Comparison of ENCODE assay signal across 12 mouse cellular contexts in genomic region chr14:33314160-33314559, GRCm38 (mm10).
DNase-seq lines count a peak whose midpoint lies in the region; ATAC-seq and TF ChIP-seq lines count a peak whose summit lies in the region.
"Had no signal": no experiment of that assay in that cellular context is flagged by ENCODE, and none has a peak within 500 bp of the region (broad histone marks: within the 10 kb centered on the region; RNA-seq: fewer than 3 reads in every experiment).

No protein-coding gene starts in this region.

- no peak for TF ChIP-seq CTCF in lung, postnatal 0 days (IDR thresholded peaks at IDR 0.05)

- peak; percentile 34; the same call in 1 of the 2 replicates for ATAC-seq in hindbrain, embryonic 14.5 days (ENCODE audit: low FRiP score)
- peak; percentile 22; the same call in 1 of the 2 replicates for ATAC-seq in lung, postnatal 0 days

- 55% methylated on average over 7 of the region's 7 CpGs for whole genome bisulfite sequencing in hindbrain, embryonic 14.5 days
- WGBS in hindbrain, embryonic 10.5 days: 48% methylated on average over 7 of the region's 7 CpGs
- 42% methylated on average over 7 of the region's 7 CpGs for WGBS in lung, postnatal 0 days

- H3K27ac ChIP-seq in hindbrain, embryonic 14.5 days: no peak overlapping the region
- no peak overlapping the region for H3K27ac ChIP-seq in hindbrain, embryonic 10.5 days
- no peak overlapping the region for H3K27ac ChIP-seq in lung, postnatal 0 days (ENCODE audit: low read length)
- H3K27ac ChIP-seq: gastrocnemius, adult 2 months; liver, embryonic 13.5 days; neural tube, embryonic 12.5 days had no signal

- no peak for TF ChIP-seq EP300 in lung, postnatal 0 days (IDR thresholded peaks at IDR 0.05)

- no peaks in the 10 kb centered on the region for H3K4me1 ChIP-seq in hindbrain, embryonic 14.5 days (replicated peaks; ENCODE audit: control insufficient read depth, insufficient read depth, low read length)
- H3K4me1 ChIP-seq in hindbrain, embryonic 10.5 days (replicated peaks): peaks cover 11% of the 10 kb centered on the region
- no peaks in the 10 kb centered on the region for H3K4me1 ChIP-seq in lung, postnatal 0 days (ENCODE audit: insufficient read depth, low read depth, low read length)
- H3K4me1 ChIP-seq: liver, embryonic 13.5 days; neural tube, embryonic 12.5 days had no signal

- no peak overlapping the region for H3K4me2 ChIP-seq in hindbrain, embryonic 14.5 days (replicated peaks)
- no peak overlapping the region for H3K4me2 ChIP-seq in lung, postnatal 0 days (replicated peaks; ENCODE audit: low read depth, low read length)
- H3K4me2 ChIP-seq: liver, embryonic 13.5 days; lung, embryonic 14.5 days; neural tube, embryonic 12.5 days had no signal

- no peak overlapping the region for H3K4me3 ChIP-seq in hindbrain, embryonic 14.5 days (replicated peaks; ENCODE audit: low read length)
- H3K4me3 ChIP-seq in hindbrain, embryonic 10.5 days: no peak overlapping the region
- H3K4me3 ChIP-seq in lung, postnatal 0 days (ENCODE audit: low read depth, low read length): no peak overlapping the region
- H3K4me3 ChIP-seq: gastrocnemius, adult 2 months; liver, embryonic 13.5 days; neural tube, embryonic 12.5 days had no signal

- DNase-seq in cerebellum, adult 11-12 months: peak; percentile 19
- no peak for DNase-seq in cerebellum, postnatal 4 days (ENCODE audit: low spot score in 2 of 2)
- no peak for DNase-seq in hindbrain, embryonic 14.5 days (ENCODE audit: low spot score)
- no peak for DNase-seq in hindbrain, embryonic 10.5 days (ENCODE audit: low spot score)
- DNase-seq in lung, postnatal 0 days (ENCODE audit: low spot score): no peak
- no peak for DNase-seq in lung, postnatal 25 days (ENCODE audit: low spot score)
- peak; percentile 11 for DNase-seq in 3T3-L1 (ENCODE audit: low read depth, low spot score)
- no peak for DNase-seq in gastrocnemius, postnatal 25 days
- DNase-seq: liver, embryonic 13.5 days had no signal

- 0 out of 2 replicates have a peak, but pooled peaks cover under 1% of the 10 kb centered on the region for H3K27me3 ChIP-seq in hindbrain, embryonic 14.5 days (ENCODE audit: control insufficient read depth, insufficient read depth, low read length)
- H3K27me3 ChIP-seq in hindbrain, embryonic 10.5 days (ENCODE audit: insufficient read depth, poor library complexity, severe bottlenecking): peaks cover 57% of the 10 kb centered on the region
- H3K27me3 ChIP-seq in lung, postnatal 0 days (replicated peaks; ENCODE audit: insufficient read depth, low read length): no peaks in the 10 kb centered on the region

- no peaks in the 10 kb centered on the region for H3K9me3 ChIP-seq in hindbrain, embryonic 14.5 days (ENCODE audit: control insufficient read depth, low read length)
- no peaks in the 10 kb centered on the region for H3K9me3 ChIP-seq in hindbrain, embryonic 10.5 days
- H3K9me3 ChIP-seq in lung, postnatal 0 days (ENCODE audit: low read length): no peaks in the 10 kb centered on the region
- H3K9me3 ChIP-seq: liver, embryonic 13.5 days; neural tube, embryonic 12.5 days had no signal

- no peaks in the 10 kb centered on the region for H3K36me3 ChIP-seq in hindbrain, embryonic 14.5 days (replicated peaks; ENCODE audit: control insufficient read depth, insufficient read depth)
- H3K36me3 ChIP-seq in hindbrain, embryonic 10.5 days: no peaks in the 10 kb centered on the region
- no peaks in the 10 kb centered on the region for H3K36me3 ChIP-seq in lung, postnatal 0 days (ENCODE audit: insufficient read depth, low read length)
- H3K36me3 ChIP-seq: liver, embryonic 13.5 days; neural tube, embryonic 12.5 days had no signal

- no peak overlapping the region for H3K9ac ChIP-seq in hindbrain, embryonic 14.5 days
- no peak overlapping the region for H3K9ac ChIP-seq in lung, postnatal 0 days (replicated peaks; ENCODE audit: low read depth)
- H3K9ac ChIP-seq: liver, embryonic 13.5 days; lung, embryonic 14.5 days; neural tube, embryonic 12.5 days had no signal

Comparison
In these comparisons a context has a peak if more than half of its experiments do, and no peak if none do; other contexts are left out.
1. DNase-seq: peak in cerebellum, adult 11-12 months (single experiment) and 3T3-L1 (single experiment); none in cerebellum, postnatal 4 days (0 of 2), hindbrain, embryonic 14.5 days (single experiment), hindbrain, embryonic 10.5 days (single experiment), lung, postnatal 0 days (single experiment), lung, postnatal 25 days (single experiment) and gastrocnemius, postnatal 25 days (single experiment).